Mouse (Mus musculus): ENCODE results near the gene Gm45902. TPM values are rescaled to one million over a fixed set of nuclear protein-coding genes. Genes with fewer than 3 reads are reported as not detected.

Gm45902 gene
- polyA plus RNA-seq, 1 experiment from 2014 or later: 5.1 TPM

GRCm38 (mm10) chr2:3493833-3494409 is 18.7 kb downstream of the Gm45902 start:
- Histone ChIP-seq H3K9me3 (ENCODE audit: control insufficient read depth, low read length) (no peaks in the 10 kb centered on the region), H3K36me3 (ENCODE audit: control insufficient read depth, insufficient read depth, low read length) (peaks cover 47% of the 10 kb centered on the region), H3K27ac (ENCODE audit: low read length) (no peak overlapping the region), H3K4me2 (ENCODE audit: low read depth, low read length) (no peak overlapping the region), H3K27me3 (ENCODE audit: control insufficient read depth, insufficient read depth, low read depth, low read length) (no peaks in the 10 kb centered on the region), H3K9ac (ENCODE audit: low read length) (no peak overlapping the region), H3K4me1 (replicated peaks; ENCODE audit: control insufficient read depth, insufficient read depth, low read length) (no peaks in the 10 kb centered on the region), H3K4me3 (ENCODE audit: low read length) (no peak overlapping the region)
- no peak for ATAC-seq (ENCODE audit: low read depth)
- WGBS: 83% methylated on average over 3 of the region's 3 CpGs

GRCm38 (mm10) chr2:3489816-3490215 is 22.8 kb downstream of the Gm45902 start:
- Histone ChIP-seq H3K9me3 (ENCODE audit: control insufficient read depth, low read length) (no peaks in the 10 kb centered on the region), H3K27me3 (ENCODE audit: control insufficient read depth, insufficient read depth, low read depth, low read length) (no peaks in the 10 kb centered on the region), H3K4me3 (ENCODE audit: low read length) (no peak overlapping the region), H3K36me3 (ENCODE audit: control insufficient read depth, insufficient read depth, low read length) (peaks cover 33% of the 10 kb centered on the region), H3K27ac (ENCODE audit: low read length) (no peak overlapping the region), H3K9ac (ENCODE audit: low read length) (no peak overlapping the region), H3K4me1 (replicated peaks; ENCODE audit: control insufficient read depth, insufficient read depth, low read length) (no peaks in the 10 kb centered on the region), H3K4me2 (ENCODE audit: low read depth, low read length) (no peak overlapping the region)
- ATAC-seq (ENCODE audit: low read depth): no peak
- 83% methylated on average over 3 of the region's 3 CpGs for WGBS

- Histone ChIP-seq H3K27me3 (ENCODE audit: control insufficient read depth, insufficient read depth, low read depth, low read length) (no peaks in the 10 kb centered on the region), H3K9me3 (ENCODE audit: control insufficient read depth, low read length) (no peaks in the 10 kb centered on the region), H3K4me3 (ENCODE audit: low read length) (no peak overlapping the region), H3K4me2 (ENCODE audit: low read depth, low read length) (no peak overlapping the region), H3K4me1 (replicated peaks; ENCODE audit: control insufficient read depth, insufficient read depth, low read length) (no peaks in the 10 kb centered on the region), H3K36me3 (ENCODE audit: control insufficient read depth, insufficient read depth, low read length) (no peaks in the 10 kb centered on the region), H3K27ac (ENCODE audit: low read length) (no peak overlapping the region), H3K9ac (ENCODE audit: low read length) (no peak overlapping the region)
- ATAC-seq (ENCODE audit: low read depth): no peak
- 78% methylated on average over 3 of the region's 3 CpGs for WGBS
These were observed 32.4 kb downstream of the Gm45902 start for GRCm38 (mm10) chr2:3480239-3480638.

GRCm38 (mm10) chr2:3475746-3476251 is 36.8 kb downstream of the Gm45902 start:
- Histone ChIP-seq H3K4me2 (ENCODE audit: low read depth, low read length) (peak overlapping the region; percentile 62; the same call in 1 of the 2 replicates), H3K4me3 (ENCODE audit: low read length) (no peak overlapping the region), H3K36me3 (ENCODE audit: control insufficient read depth, insufficient read depth, low read length) (no peaks in the 10 kb centered on the region), H3K9ac (ENCODE audit: low read length) (no peak overlapping the region), H3K4me1 (replicated peaks; ENCODE audit: control insufficient read depth, insufficient read depth, low read length) (peaks cover 7% of the 10 kb centered on the region; the same call in 1 of the 2 replicates), H3K27ac (ENCODE audit: low read length) (no peak overlapping the region), H3K27me3 (ENCODE audit: control insufficient read depth, insufficient read depth, low read depth, low read length) (no peaks in the 10 kb centered on the region), H3K9me3 (ENCODE audit: control insufficient read depth, low read length) (no peaks in the 10 kb centered on the region)
- ATAC-seq (ENCODE audit: low read depth): no peak
- 53% methylated on average over 3 of the region's 3 CpGs for WGBS

GRCm38 (mm10) chr2:3474861-3475283 is 37.7 kb downstream of the Gm45902 start, which contains the start of gene Suv39h2:
Suv39h2 (minus strand) TSS chr2:3475031.
- H3K27me3 ChIP-seq (ENCODE audit: control insufficient read depth, insufficient read depth, low read depth, low read length): no peaks in the 10 kb centered on the region
- peak; percentile 99 for ATAC-seq (ENCODE audit: low read depth)
- under 1% methylated on average over 42 of the region's 42 CpGs for WGBS
- H3K4me2 ChIP-seq (ENCODE audit: low read depth, low read length): peak within 1 kb of the TSS; percentile 79
- peak within 1 kb of the TSS; percentile 95 for H3K4me3 ChIP-seq (ENCODE audit: low read length)
- peak within 1 kb of the TSS; percentile 89 for H3K9ac ChIP-seq (ENCODE audit: low read length)
- peaks cover 7% of the 10 kb centered on the region; the same call in 1 of the 2 replicates for H3K4me1 ChIP-seq (replicated peaks; ENCODE audit: control insufficient read depth, insufficient read depth, low read length)
- no peaks in the 10 kb centered on the region for H3K36me3 ChIP-seq (ENCODE audit: control insufficient read depth, insufficient read depth, low read length)
- peak within 1 kb of the TSS; percentile 94 for H3K27ac ChIP-seq (ENCODE audit: low read length)
- H3K9me3 ChIP-seq (ENCODE audit: control insufficient read depth, low read length): no peaks in the 10 kb centered on the region

GRCm38 (mm10) chr2:3474361-3474805 is 38.2 kb downstream of the Gm45902 start:
- under 1% methylated on average over 41 of the region's 46 CpGs for WGBS
- ATAC-seq (ENCODE audit: low read depth): peak; percentile 66

GRCm38 (mm10) chr2:3473891-3474290 is 38.7 kb downstream of the Gm45902 start:
- H3K9ac ChIP-seq (ENCODE audit: low read length): peak overlapping the region; percentile 89
- H3K27me3 ChIP-seq (ENCODE audit: control insufficient read depth, insufficient read depth, low read depth, low read length): no peaks in the 10 kb centered on the region
- H3K4me1 ChIP-seq (replicated peaks; ENCODE audit: control insufficient read depth, insufficient read depth, low read length): peaks cover 7% of the 10 kb centered on the region; the same call in 1 of the 2 replicates
- under 1% methylated on average over 12 of the region's 12 CpGs for WGBS
- H3K36me3 ChIP-seq (ENCODE audit: control insufficient read depth, insufficient read depth, low read length): no peaks in the 10 kb centered on the region
- H3K4me3 ChIP-seq (ENCODE audit: low read length): peak overlapping the region; percentile 95
- H3K4me2 ChIP-seq (ENCODE audit: low read depth, low read length): peak overlapping the region; percentile 79
- ATAC-seq (ENCODE audit: low read depth): no peak
- peak overlapping the region; percentile 94 for H3K27ac ChIP-seq (ENCODE audit: low read length)
- no peaks in the 10 kb centered on the region for H3K9me3 ChIP-seq (ENCODE audit: control insufficient read depth, low read length)

More at GRCm38 (mm10) chr2:3474361-3474805, 38.2 kb downstream of the Gm45902 start:
- peak overlapping the region; percentile 95 for H3K4me3 ChIP-seq (ENCODE audit: low read length)
- H3K9ac ChIP-seq (ENCODE audit: low read length): peak overlapping the region; percentile 89
- peak overlapping the region; percentile 79 for H3K4me2 ChIP-seq (ENCODE audit: low read depth, low read length)
- peaks cover 7% of the 10 kb centered on the region; the same call in 1 of the 2 replicates for H3K4me1 ChIP-seq (replicated peaks; ENCODE audit: control insufficient read depth, insufficient read depth, low read length)
- H3K36me3 ChIP-seq (ENCODE audit: control insufficient read depth, insufficient read depth, low read length): no peaks in the 10 kb centered on the region
- H3K9me3 ChIP-seq (ENCODE audit: control insufficient read depth, low read length): no peaks in the 10 kb centered on the region
- no peaks in the 10 kb centered on the region for H3K27me3 ChIP-seq (ENCODE audit: control insufficient read depth, insufficient read depth, low read depth, low read length)
- H3K27ac ChIP-seq (ENCODE audit: low read length): peak overlapping the region; percentile 94

- no peak overlapping the region for H3K9ac ChIP-seq (ENCODE audit: low read length)
- H3K36me3 ChIP-seq (ENCODE audit: control insufficient read depth, insufficient read depth, low read length): peaks cover 17% of the 10 kb centered on the region
- H3K4me1 ChIP-seq (replicated peaks; ENCODE audit: control insufficient read depth, insufficient read depth, low read length): no peaks in the 10 kb centered on the region
- no peak overlapping the region for H3K4me3 ChIP-seq (ENCODE audit: low read length)
- WGBS: 78% methylated on average over 4 of the region's 4 CpGs
- no peak for ATAC-seq (ENCODE audit: low read depth)
- H3K4me2 ChIP-seq (ENCODE audit: low read depth, low read length): no peak overlapping the region
- H3K27me3 ChIP-seq (ENCODE audit: control insufficient read depth, insufficient read depth, low read depth, low read length): no peaks in the 10 kb centered on the region
- H3K27ac ChIP-seq (ENCODE audit: low read length): no peak overlapping the region
- H3K9me3 ChIP-seq (ENCODE audit: control insufficient read depth, low read length): no peaks in the 10 kb centered on the region
These were observed 56.0 kb downstream of the Gm45902 start for GRCm38 (mm10) chr2:3456590-3456989.

All from lung, embryonic 16.5 days (tissue).